Mouse (Mus musculus) E14TG2a.4 (cell line): ENCODE results near the gene Tdrd3.

Experiments
- H3K27me3 ChIP-seq: 2 replicates; pipeline ENCODE4 v1.6.1; 2014; ENCODE audit warnings: low read length, control low read depth; ENCODE audit not compliant: insufficient read depth
- H3K36me3 ChIP-seq: 2 replicates; pipeline ENCODE4 v1.6.1; 2014; ENCODE audit warnings: low read length, control low read depth; ENCODE audit not compliant: insufficient read depth
- H3K4me1 ChIP-seq: replicated peaks from 2 replicates; pipeline ENCODE4 v1.6.1; 2014; ENCODE audit warnings: low read depth, low read length, control low read depth
- H3K4me3 ChIP-seq: replicated peaks from 2 replicates; pipeline ENCODE4 v1.5.1; 2014; ENCODE audit warnings: mild to moderate bottlenecking, low read length
- H3K9me3 ChIP-seq: 2 replicates; pipeline ENCODE4 v1.6.1; 2014; ENCODE audit warnings: low read length, control low read depth
- CTCF ChIP-seq: conservative IDR thresholded peaks from 2 replicates; pipeline ENCODE4 v1.5.1; 2014; ENCODE audit warnings: low read length
- NANOG ChIP-seq: IDR thresholded peaks from 2 replicates; pipeline ENCODE4 v1.6.1; 2014; ENCODE audit warnings: borderline replicate concordance, low read length, mixed read lengths
- POU5F1 ChIP-seq: IDR thresholded peaks from 2 replicates; pipeline ENCODE4 v1.6.1; 2014; ENCODE audit warnings: low read length, borderline replicate concordance

The Tdrd3 gene

GRCm38 (mm10) chr14:87416755-87417690 is 584 bp downstream of the Tdrd3 start:
- H3K36me3 ChIP-seq = no peaks in the 10 kb centered on the region
- TF ChIP-seq CTCF (no peak), POU5F1 (no peak), NANOG (no peak)
- no peaks in the 10 kb centered on the region for H3K27me3 ChIP-seq
- no peaks in the 10 kb centered on the region for H3K9me3 ChIP-seq
- peaks cover 28% of the 10 kb centered on the region for H3K4me1 ChIP-seq
- peak overlapping the region; percentile 89 for H3K4me3 ChIP-seq

- H3K9me3 ChIP-seq = no peaks in the 10 kb centered on the region
- no peaks in the 10 kb centered on the region for H3K27me3 ChIP-seq
- H3K4me1 ChIP-seq = peaks cover 28% of the 10 kb centered on the region
- H3K4me3 ChIP-seq = peak overlapping the region; percentile 89
- no peaks in the 10 kb centered on the region for H3K36me3 ChIP-seq
- TF ChIP-seq CTCF = no peak
- TF ChIP-seq POU5F1 = no peak
- no peak for TF ChIP-seq NANOG
These were observed 1.2 kb downstream of the Tdrd3 start for GRCm38 (mm10) chr14:87417691-87418070.

- peaks cover 28% of the 10 kb centered on the region for H3K4me1 ChIP-seq
- no peak for TF ChIP-seq POU5F1
- TF ChIP-seq NANOG = no peak
- no peak for TF ChIP-seq CTCF
These were observed 3.3 kb downstream of the Tdrd3 start for GRCm38 (mm10) chr14:87419740-87420139.

GRCm38 (mm10) chr14:87420576-87420975 is 4.1 kb downstream of the Tdrd3 start:
- Histone ChIP-seq H3K4me3 (no peak overlapping the region), H3K9me3 (no peaks in the 10 kb centered on the region), H3K36me3 (no peaks in the 10 kb centered on the region), H3K27me3 (no peaks in the 10 kb centered on the region), H3K4me1 (peaks cover 33% of the 10 kb centered on the region)
- TF ChIP-seq CTCF (no peak), NANOG (no peak)

More at GRCm38 (mm10) chr14:87419740-87420139, 3.3 kb downstream of the Tdrd3 start:
- H3K4me3 ChIP-seq = no peak overlapping the region
- H3K9me3 ChIP-seq = no peaks in the 10 kb centered on the region
- no peaks in the 10 kb centered on the region for H3K36me3 ChIP-seq
- H3K27me3 ChIP-seq = no peaks in the 10 kb centered on the region

- Histone ChIP-seq H3K4me1 (peaks cover 45% of the 10 kb centered on the region), H3K4me3 (no peak overlapping the region), H3K9me3 (no peaks in the 10 kb centered on the region), H3K36me3 (no peaks in the 10 kb centered on the region), H3K27me3 (no peaks in the 10 kb centered on the region)
- TF ChIP-seq CTCF = no peak
These were observed 6.0 kb downstream of the Tdrd3 start for GRCm38 (mm10) chr14:87422432-87422831.

GRCm38 (mm10) chr14:87426297-87426922 is 10.0 kb downstream of the Tdrd3 start:
- TF ChIP-seq CTCF = no peak
- no peak for TF ChIP-seq POU5F1
- no peak for TF ChIP-seq NANOG
- Histone ChIP-seq H3K4me3 (no peak overlapping the region), H3K27me3 (no peaks in the 10 kb centered on the region), H3K36me3 (no peaks in the 10 kb centered on the region), H3K4me1 (peaks cover 27% of the 10 kb centered on the region), H3K9me3 (no peaks in the 10 kb centered on the region)

- TF ChIP-seq POU5F1 (no peak), CTCF (no peak), NANOG (no peak)
- no peaks in the 10 kb centered on the region for H3K9me3 ChIP-seq
- H3K27me3 ChIP-seq = no peaks in the 10 kb centered on the region
These were observed 10.6 kb downstream of the Tdrd3 start for GRCm38 (mm10) chr14:87427032-87427431.

GRCm38 (mm10) chr14:87427659-87428289 is 11.3 kb downstream of the Tdrd3 start:
- H3K36me3 ChIP-seq = no peaks in the 10 kb centered on the region
- TF ChIP-seq NANOG (no peak), CTCF (no peak), POU5F1 (no peak)
- peaks cover 26% of the 10 kb centered on the region for H3K4me1 ChIP-seq
- H3K27me3 ChIP-seq = no peaks in the 10 kb centered on the region
- no peaks in the 10 kb centered on the region for H3K9me3 ChIP-seq
- no peak overlapping the region for H3K4me3 ChIP-seq

More at GRCm38 (mm10) chr14:87427032-87427431, 10.6 kb downstream of the Tdrd3 start:
- Histone ChIP-seq H3K4me1 (peaks cover 26% of the 10 kb centered on the region), H3K36me3 (no peaks in the 10 kb centered on the region), H3K4me3 (no peak overlapping the region)
